Mouse (Mus musculus) kidney, postnatal 14 days (tissue): ENCODE measurements around the gene Agbl3.

ENCODE experiments used
- DNase-seq: peaks from one replicate; pipeline ENCODE4 v3.0.0; 2022; ENCODE audit warnings: mixed read lengths

Gene Agbl3

DNA sequence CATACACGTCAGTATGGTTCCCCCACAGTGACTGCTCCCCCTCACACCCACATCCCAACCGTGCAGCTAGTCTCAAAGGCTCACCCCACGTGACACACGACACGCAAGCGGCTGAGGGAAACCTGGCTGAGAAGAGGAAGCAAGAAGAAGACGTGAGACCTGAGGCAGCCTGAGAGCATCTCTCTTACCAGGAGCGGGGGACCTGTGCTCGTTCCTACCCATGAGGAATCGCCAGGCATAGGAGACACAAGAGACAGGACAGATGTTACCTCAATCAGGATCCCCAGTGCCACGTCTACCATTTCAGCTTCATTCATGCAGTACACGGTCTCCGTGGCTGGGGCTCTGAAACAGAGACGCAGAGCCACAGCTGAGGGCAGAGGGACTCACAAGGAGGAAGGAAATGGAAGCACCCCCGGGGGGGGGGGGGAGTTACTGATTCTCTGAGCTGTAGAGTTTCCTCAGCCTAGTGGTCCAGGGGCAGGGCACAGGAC lies 95.1 kb downstream of the Agbl3 start:
- peak; percentile 49 for DNase-seq

DNA sequence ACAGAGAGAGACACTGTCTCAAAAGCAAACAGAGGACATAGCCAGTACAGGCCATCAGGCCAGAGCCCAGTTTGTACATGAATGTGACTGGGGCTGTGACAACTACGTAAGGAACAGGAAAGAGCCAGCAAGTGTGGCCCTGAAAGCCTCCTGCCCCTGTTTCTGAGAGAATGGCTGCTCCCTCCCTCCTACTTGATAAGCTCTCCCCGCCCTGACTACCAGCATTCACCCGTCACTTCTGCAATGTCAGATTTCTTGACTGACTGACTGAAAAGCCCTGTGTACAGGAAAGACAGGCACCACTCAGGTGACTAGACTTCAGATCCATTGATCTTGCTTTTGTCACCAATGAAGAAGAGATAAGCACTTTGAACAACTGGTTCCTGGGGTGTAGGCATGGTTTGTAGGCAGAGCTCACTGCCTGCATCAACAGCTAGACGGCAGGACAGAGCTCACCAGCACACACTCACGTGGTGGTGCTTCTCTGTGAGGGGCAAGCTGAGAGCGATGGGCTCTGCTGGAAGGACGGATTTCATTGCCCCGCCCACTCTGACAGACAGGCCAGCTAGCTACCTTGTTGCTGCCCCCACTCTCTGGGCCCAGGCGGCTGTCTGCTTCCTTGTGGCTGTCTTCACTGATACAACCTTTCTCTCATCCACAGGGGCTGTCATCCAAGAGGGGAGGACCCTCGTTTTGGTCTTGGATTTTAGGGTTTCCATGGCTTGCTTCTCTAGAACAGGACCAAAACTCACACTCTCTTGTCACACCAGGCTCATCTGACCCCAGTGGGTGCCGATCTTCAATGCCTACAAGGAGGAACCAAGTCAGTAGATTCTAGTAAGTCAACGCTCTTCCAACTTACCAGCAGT lies 96.0 kb downstream of the Agbl3 start:
- no peak for DNase-seq

DNA sequence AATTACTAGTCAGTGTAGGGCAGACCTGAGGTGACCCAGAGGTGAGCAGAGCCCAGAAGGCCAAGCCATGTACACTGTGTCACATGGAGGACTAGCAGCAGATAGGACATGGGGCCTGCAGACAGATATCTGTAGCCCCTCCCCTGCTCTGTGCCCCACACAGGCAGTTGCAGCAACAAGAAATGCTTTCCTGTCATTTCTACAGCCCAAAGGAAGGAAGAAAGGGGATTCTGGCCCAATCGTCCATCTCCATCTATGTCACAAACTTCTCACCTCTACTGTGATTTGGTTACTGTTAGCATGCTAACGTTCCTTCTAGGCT lies 96.6 kb downstream of the Agbl3 start:
- DNase-seq, result no peak

DNA sequence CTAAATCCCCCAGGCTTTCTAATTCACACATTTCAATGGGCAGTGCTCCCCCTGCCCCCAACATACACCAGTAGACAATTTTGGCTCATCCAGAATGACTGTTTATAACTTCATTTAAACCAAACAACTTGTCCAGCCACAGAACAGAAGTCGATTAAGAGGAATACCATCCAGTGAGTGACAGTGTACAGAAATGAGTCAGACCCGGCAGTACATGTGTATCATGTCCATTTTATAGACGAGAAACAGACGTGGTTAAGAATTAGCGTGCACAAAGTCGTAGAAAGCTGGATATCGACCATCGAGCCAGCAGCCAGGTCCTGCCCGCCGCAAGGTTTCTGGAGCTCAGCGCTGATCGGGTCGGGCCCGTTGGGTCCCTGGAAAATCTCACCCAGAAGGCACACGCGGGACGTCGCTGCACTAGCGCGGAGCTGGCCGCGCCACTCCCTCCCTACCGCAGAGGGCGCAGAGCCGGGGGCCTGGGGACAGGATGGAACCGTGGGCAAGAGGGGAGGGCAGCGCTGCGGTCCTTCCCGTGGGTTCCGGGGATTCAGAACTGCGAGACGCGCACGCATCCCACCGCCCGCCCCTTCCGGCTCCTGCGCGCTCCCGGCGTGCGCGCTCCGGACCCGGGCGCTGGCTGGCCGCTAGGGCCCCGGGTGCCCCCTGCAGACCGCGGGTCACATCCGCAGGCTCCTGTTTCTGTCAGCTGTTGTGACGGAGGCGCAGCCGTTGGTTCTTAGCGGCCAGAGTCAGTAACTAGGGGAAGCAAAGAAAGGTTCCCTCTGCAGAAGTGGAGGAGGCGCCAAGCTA lies 97.5 kb downstream of the Agbl3 start, which contains the start of gene Cyren:
Gene Cyren, minus strand, starts transcription at position 552 of the 813 bp plus-strand sequence.
- peak; percentile 97 for DNase-seq

- no peak for DNase-seq
These were observed 99.0 kb downstream of the Agbl3 start for GRCm38 (mm10) chr6:34879101-34879740.

- peak; percentile 68 for DNase-seq
These were observed 99.8 kb downstream of the Agbl3 start for GRCm38 (mm10) chr6:34879911-34880475.

GRCm38 (mm10) chr6:34884724-34885123 lies 104.5 kb downstream of the Agbl3 start:
- no peak for DNase-seq

DNA sequence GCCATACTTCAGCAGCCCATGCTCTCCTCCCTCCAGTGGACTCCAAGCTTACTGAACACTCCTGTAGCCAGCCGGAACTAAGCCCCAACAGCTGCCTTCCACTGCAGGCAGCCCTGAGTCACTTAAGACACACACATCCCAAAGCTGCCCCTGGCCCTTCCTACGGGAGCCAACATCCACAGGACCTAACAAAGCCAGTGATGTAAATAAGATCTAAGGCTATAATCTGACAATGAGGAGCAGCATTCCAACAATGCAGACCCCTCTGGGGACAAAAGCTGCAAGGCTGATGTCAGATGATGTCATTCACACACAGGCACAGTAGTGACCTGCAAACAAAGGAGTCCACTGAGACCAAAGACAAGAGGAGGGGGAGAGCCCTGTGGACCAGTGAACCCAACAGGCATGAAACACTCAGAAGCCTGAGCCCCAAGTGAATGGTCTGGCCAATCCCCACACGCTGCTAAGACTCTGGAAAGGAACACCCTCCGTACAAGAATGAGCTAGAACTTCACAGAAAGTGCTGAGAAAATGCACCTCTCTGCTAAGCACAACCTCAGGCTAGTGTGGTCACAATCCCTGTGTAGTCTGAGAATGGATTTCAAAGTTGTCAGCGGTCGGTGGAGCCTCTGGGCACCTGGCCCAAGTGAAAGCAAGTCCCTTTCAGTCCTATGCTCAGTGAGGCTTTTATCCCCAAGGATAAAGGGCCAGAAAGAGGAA lies 107.1 kb downstream of the Agbl3 start:
- DNase-seq, result no peak

DNA sequence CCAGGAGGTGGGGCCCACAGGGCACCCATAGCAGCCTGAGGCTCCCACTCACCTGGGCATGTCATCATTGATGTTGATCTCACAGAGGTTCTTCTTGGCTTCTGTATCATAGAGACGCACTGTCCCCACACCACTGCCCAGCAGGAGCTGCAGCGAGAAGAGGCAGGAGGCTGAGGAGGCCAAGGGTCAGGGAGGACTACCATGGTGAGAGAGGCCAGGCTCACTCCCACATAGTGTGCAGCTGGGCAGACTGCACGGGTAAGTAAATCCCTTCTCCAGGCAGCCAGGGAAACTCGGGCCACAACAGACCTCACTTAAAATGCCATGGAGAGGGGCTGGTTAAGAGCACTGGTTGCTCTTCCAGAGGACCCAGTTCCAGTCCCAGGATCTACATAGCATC lies 109.0 kb downstream of the Agbl3 start:
- DNase-seq, result no peak

- DNase-seq, result no peak
These were observed 115.3 kb downstream of the Agbl3 start for GRCm38 (mm10) chr6:34895569-34895968.

DNA sequence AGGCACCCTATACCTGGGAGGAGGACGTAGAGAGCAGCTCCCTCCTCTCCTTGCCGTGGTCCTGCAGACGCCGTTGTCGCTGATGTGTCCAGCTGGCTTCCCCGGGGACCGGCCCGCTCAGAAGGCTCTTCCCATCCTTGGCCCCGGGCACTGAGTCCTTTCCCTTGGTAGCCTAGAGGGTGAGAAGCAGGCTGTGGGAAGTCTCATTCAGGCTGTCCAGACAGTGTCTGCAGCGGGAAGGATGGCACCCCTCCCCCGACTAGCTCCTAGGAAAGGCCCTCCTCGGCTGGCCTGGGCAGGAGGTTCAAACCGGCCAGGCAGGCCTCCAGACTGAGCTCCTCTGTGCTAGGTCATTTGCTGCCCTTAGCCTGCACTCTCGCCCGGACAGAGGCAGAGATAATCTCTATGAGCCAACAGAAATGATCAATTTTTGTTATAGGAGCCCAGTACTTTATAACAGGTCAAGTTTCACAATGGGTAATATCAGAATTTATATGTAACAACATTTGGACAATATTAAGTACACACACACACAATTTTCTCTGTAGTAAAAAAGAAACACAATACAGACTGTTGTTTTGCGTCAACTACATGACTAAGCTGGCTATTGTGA lies 116.0 kb downstream of the Agbl3 start:
- DNase-seq, result no peak

DNA sequence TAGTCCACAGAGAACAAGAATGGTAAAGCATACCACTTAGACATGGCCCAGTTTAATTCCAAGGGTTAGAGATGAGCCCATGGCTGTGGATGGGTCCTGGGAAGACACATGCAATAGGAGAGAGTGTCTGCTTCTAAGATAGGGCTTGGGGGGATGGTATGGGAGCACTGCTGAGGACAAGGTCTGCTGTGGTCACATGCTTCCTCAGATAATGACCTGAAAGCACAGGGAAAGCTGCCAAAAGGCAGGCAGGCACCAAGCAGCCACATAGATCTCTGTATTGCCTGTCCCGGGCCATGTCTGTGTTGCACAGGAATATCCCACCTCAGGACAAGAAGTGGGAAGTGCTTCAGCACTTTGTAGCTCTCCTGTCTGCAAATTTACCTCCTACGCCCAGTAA lies 118.9 kb downstream of the Agbl3 start:
- peak; percentile 71 for DNase-seq

DNA sequence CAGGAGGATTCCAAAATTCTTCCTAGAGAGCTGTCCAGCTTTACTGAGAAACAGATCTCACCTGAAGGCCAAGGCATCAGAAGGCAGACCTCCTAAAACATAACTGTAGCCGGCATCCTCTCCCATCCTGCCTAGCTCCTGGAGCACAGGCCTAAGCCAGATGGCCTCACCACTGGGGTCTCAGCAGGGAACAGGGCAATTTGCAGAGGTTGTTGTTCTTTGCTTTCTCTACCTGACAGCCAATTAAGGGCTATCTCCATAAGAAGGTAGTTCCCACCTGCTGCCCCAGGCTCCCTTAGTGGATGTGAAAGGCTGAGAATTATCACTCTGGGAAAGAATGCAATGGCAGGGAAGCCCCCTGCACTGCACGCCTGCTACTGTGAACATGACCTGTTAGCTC lies 120.8 kb downstream of the Agbl3 start:
- no peak for DNase-seq

DNA sequence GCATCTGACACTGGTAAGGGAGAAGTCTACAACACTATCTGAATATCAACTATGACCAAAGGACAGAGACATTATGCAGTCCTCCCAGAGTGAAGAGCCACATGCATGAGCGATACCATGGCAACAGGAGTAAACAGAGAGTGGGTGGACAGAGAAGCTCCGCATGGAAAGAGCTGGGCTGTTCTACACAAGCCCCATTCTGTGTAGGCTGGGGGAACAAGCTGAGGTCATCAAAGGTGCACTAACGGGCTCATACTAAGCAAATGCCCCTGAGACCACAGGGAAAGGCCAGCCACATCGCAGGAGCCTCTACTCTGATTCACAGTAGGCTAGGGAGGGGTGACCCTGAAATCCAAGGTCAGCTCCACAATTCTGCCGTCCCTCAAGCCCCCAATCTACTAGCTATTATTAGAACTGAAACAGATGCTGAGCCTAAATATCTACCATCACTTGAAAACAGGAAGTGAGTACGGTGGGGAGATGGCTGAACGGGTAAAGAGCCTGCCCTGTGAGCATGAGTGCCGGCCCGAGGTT lies 121.7 kb downstream of the Agbl3 start:
- no peak for DNase-seq

GRCm38 (mm10) chr6:34902578-34902977 lies 122.3 kb downstream of the Agbl3 start:
- DNase-seq, result peak; percentile 33

GRCm38 (mm10) chr6:34903441-34903840 lies 123.2 kb downstream of the Agbl3 start:
- no peak for DNase-seq

GRCm38 (mm10) chr6:34903851-34904250 lies 123.6 kb downstream of the Agbl3 start:
- no peak for DNase-seq

DNA sequence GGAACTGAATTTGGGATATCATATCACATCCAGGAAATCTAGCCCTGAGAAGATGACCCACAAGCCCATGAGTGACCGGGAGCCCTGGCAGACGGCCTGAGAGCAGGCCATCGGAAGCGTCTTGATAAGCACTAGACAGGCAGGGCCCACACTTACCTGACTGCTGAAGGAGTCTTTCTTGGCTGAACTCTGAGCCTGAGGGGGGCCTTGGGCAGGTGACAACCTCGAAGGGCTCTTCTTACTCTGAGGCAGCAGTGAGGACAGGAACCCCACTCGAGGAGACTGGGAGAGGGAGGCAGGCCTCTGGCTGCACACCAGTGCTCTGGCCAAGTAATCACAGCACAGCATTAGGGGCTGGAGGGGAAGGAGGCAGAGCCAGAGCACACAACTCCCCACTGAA lies 124.1 kb downstream of the Agbl3 start:
- DNase-seq, result no peak

DNA sequence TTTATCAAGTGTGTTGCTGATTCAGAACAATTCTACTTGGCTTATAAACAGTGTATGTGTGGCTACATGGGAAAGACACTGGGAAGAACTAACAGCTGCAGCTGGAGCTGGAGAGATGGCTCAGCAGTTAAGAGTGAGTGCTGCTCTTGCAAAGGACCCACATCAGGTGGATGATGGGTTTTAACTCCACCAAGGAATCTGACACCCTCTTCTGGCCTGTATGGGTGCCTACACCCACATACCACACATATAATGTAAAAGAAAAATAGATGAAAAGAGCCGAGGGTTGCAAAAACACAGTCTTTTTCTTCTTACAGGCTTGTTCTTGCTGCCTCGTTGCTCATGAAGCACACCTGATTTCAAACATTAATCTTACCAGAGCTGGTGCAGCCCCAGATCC lies 125.9 kb downstream of the Agbl3 start:
- DNase-seq, result no peak

DNA sequence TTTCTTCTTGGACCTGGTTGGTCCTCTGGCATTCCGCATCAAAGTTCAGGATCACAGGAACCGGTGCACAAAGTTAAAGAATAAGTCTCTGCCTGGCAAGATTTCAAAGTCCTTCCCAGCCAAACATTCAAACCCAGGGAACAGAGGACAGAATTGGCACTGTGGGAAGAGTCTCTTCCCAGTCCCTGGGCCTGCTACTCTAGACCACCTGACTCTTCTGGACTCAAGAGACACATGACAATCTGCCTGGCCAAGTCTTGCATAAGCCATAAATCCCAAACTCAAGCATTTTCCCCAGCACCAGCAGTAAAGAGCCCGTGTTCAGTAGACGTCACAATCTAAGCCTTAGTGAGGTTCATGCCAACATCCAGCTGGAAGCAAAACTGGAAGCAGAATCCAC lies 126.4 kb downstream of the Agbl3 start:
- peak; percentile 82 for DNase-seq

GRCm38 (mm10) chr6:34907121-34907614 lies 126.9 kb downstream of the Agbl3 start:
- peak; percentile 50 for DNase-seq
